Mouse (Mus musculus) CH12.LX (cell line): Measurements from ENCODE around the gene Clec2d.

Experiments used
- BHLHE40 ChIP-seq: IDR thresholded peaks from 2 replicates; pipeline ENCODE4 v1.6.1; 2011; ENCODE audit warnings: mild to moderate bottlenecking, low read depth, low read length, improper control_type of control experiment
- CTCF ChIP-seq, 2 experiments: IDR thresholded peaks in 1 of 2; conservative IDR thresholded peaks in 1 of 2; 2 replicates each; pipeline ENCODE4 v1.5.1; 2011 to 2012; ENCODE audit warnings: low read depth in 2 of 2, low read length in 2 of 2, improper control_type of control experiment in 1 of 2, inconsistent platforms in 1 of 2, mild to moderate bottlenecking in 1 of 2, moderate library complexity in 1 of 2
- EP300 ChIP-seq: IDR thresholded peaks from 2 replicates; pipeline ENCODE4 v1.6.1; 2011; ENCODE audit warnings: low read length, improper control_type of control experiment
- MYC ChIP-seq: IDR thresholded peaks from 2 replicates; pipeline ENCODE4 v1.6.1; 2011; ENCODE audit warnings: low read depth, mild to moderate bottlenecking, improper control_type of control experiment, low read length
- POLR2A ChIP-seq: IDR thresholded peaks from 2 replicates; pipeline ENCODE4 v1.6.1; 2011; ENCODE audit warnings: low read depth, mild to moderate bottlenecking, improper control_type of control experiment, low read length
- POLR2AphosphoS2 ChIP-seq: IDR thresholded peaks from 2 replicates; pipeline ENCODE4 v1.6.1; 2011; ENCODE audit warnings: low read depth, low read length, improper control_type of control experiment
- RCOR1 ChIP-seq: conservative IDR thresholded peaks from 2 replicates; pipeline ENCODE4 v1.6.1; 2012; ENCODE audit warnings: low read depth, mild to moderate bottlenecking, inconsistent platforms, low read length, improper control_type of control experiment
- TCF12 ChIP-seq: IDR thresholded peaks from 2 replicates; pipeline ENCODE4 v1.6.1; 2014; ENCODE audit warnings: low read depth, mild to moderate bottlenecking, inconsistent platforms, low read length, improper control_type of control experiment
- USF1 ChIP-seq: IDR thresholded peaks from 2 replicates; pipeline ENCODE4 v1.6.1; 2014; ENCODE audit warnings: low read depth, mild to moderate bottlenecking, inconsistent platforms, low read length, improper control_type of control experiment
- ZNF384 ChIP-seq: IDR thresholded peaks from 2 replicates; pipeline ENCODE4 v1.6.1; 2012; ENCODE audit warnings: low read depth, low read length, improper control_type of control experiment, inconsistent platforms

DNA sequence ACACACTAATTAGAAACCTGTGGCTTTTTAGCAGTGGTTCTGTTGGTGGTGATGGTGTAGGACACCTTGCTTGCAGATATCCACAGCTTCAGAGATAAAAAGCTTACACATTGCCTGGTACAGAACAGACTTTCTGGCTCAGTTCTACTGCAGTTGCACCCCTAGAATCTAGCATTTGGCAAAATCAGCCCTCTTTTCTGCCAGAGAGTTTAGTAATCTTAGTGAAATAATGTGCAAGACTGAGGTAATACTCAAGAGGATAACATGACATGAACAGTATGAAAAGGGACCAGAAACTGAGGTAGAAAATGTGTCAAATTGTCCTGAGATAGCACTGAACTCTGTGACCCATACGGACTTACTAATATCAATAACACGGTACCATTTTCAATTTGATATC, 33.6 kb upstream of the Clec2d start:
- TF ChIP-seq POLR2AphosphoS2 (no peak), CTCF (conservative IDR thresholded peaks at IDR 0.05 in 1 of 2, IDR thresholded peaks at IDR 0.05 in 1 of 2; ENCODE audit: low read depth in 2 of 2, low read length in 2 of 2) (no peak), RCOR1 (no peak), EP300 (no peak), TCF12 (no peak), BHLHE40 (no peak), USF1 (no peak), ZNF384 (no peak), MYC (no peak), POLR2A (no peak)
